In the genomic region with DNA sequence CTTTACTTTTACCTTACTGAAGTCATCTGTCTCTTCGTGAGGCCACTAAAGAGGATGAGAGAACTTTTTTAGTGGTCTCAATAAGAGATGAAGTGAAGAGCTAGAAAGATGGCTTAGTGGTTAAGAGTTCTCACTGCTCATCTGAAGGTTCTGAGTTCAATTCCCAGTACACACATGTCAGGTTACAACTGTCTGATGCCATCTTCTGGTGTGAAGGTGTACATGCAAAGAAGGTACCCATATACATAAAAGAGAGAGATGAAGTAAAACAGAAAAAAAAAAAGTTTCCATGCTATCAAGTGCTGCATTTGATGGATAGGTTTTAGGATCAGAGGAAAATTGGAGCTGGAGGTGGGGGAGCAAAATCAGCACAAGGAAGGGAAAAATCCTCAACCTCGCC, we compare ENCODE assay signal across 18 mouse cellular contexts. TPM values are rescaled to one million over a fixed set of nuclear protein-coding genes. Genes with fewer than 3 reads are reported as not detected.
DNase-seq lines count a peak whose midpoint lies in the region; ATAC-seq and TF ChIP-seq lines count a peak whose summit lies in the region.
"Had no signal": no experiment of that assay in that cellular context is flagged by ENCODE, and none has a peak within 500 bp of the region (broad histone marks: within the 10 kb centered on the region; RNA-seq: fewer than 3 reads in every experiment).

No protein-coding gene starts in this region.

- no peak overlapping the region for H3K27ac ChIP-seq in kidney, postnatal 0 days
- H3K27ac ChIP-seq in kidney, embryonic 14.5 days (ENCODE audit: low read depth, low read length) = no peak overlapping the region
- H3K27ac ChIP-seq: heart, embryonic 13.5 days; lung, embryonic 15.5 days; midbrain, embryonic 15.5 days; stomach, embryonic 15.5 days had no signal

- TF ChIP-seq CTCF in kidney, postnatal 0 days (IDR thresholded peaks at IDR 0.05; ENCODE audit: low read depth) = peak; percentile 22; the same call in 1 of the 2 replicates
- peak; percentile 25 for TF ChIP-seq CTCF in Patski (IDR thresholded peaks at IDR 0.05)

- no peak overlapping the region for H3K4me3 ChIP-seq in kidney, postnatal 0 days (replicated peaks; ENCODE audit: low read depth, low read length)
- H3K4me3 ChIP-seq in kidney, embryonic 14.5 days (ENCODE audit: low read length) = no peak overlapping the region
- H3K4me3 ChIP-seq: heart, embryonic 13.5 days; lung, embryonic 15.5 days; midbrain, embryonic 15.5 days; stomach, embryonic 15.5 days had no signal

- CTCF ChIA-PET in Patski (lab: Charles Lee) = interaction anchor here (1.2 kb wide), 1 partner anchor 184 kb away, joined by 3 read pairs; no protein-coding TSS in a partner anchor

- in situ Hi-C loops in Patski (cut with MboI; ENCODE audit: low pct_unique_long_range_greater_than_20kb) = no loop called here

- H3K4me1 ChIP-seq in kidney, postnatal 0 days (replicated peaks; ENCODE audit: insufficient read depth, low read length) = no peaks in the 10 kb centered on the region
- no peaks in the 10 kb centered on the region for H3K4me1 ChIP-seq in kidney, embryonic 14.5 days (ENCODE audit: control insufficient read depth, insufficient read depth, low read length)
- H3K4me1 ChIP-seq: heart, embryonic 13.5 days; lung, embryonic 15.5 days; midbrain, embryonic 15.5 days; stomach, embryonic 15.5 days had no signal

- H3K36me3 ChIP-seq in kidney, postnatal 0 days (ENCODE audit: insufficient read depth, low read length) = no peaks in the 10 kb centered on the region
- H3K36me3 ChIP-seq in kidney, embryonic 14.5 days (ENCODE audit: control insufficient read depth, insufficient read depth, low read length) = no peaks in the 10 kb centered on the region
- H3K36me3 ChIP-seq: heart, embryonic 13.5 days; lung, embryonic 15.5 days; midbrain, embryonic 15.5 days; stomach, embryonic 15.5 days had no signal

- ATAC-seq in kidney, postnatal 0 days (replicated peaks; ENCODE audit: low FRiP score, low read depth) = no peak
- no peak for ATAC-seq in kidney, embryonic 14.5 days (ENCODE audit: low FRiP score, low TSS enrichment)
- no peak for ATAC-seq in Patski
- ATAC-seq in neutrophil, adult 5-6 weeks (ENCODE audit: extremely low read depth, insufficient number of reproducible peaks, low FRiP score, poor library complexity, severe bottlenecking) = peak; percentile 48; the same call in 1 of the 2 replicates
- no peak for ATAC-seq in monocyte, adult 5-6 weeks (replicated peaks; ENCODE audit: insufficient number of reproducible peaks, low FRiP score, low TSS enrichment, poor library complexity, severe bottlenecking)
- ATAC-seq: hindbrain, embryonic 16.5 days; midbrain, embryonic 15.5 days had no signal

- H3K9ac ChIP-seq in kidney, postnatal 0 days (ENCODE audit: low read depth, low read length) = no peak overlapping the region
- no peak overlapping the region for H3K9ac ChIP-seq in kidney, embryonic 14.5 days (ENCODE audit: low read depth, low read length)
- H3K9ac ChIP-seq: heart, embryonic 13.5 days; lung, embryonic 15.5 days; midbrain, embryonic 15.5 days; stomach, embryonic 15.5 days had no signal

- POLR2A ChIA-PET in Patski (lab: Charles Lee) = no interaction called here

- WGBS in kidney, postnatal 0 days = 59% methylated on average over 2 of the region's 2 CpGs
- 67% methylated on average over 2 of the region's 2 CpGs for WGBS in kidney, embryonic 14.5 days

- no peak for DNase-seq in kidney, postnatal 0 days (ENCODE audit: low spot score)
- DNase-seq in A20 (ENCODE audit: low read depth, low spot score) (peak; percentile 41), Patski (ENCODE audit: low read depth, low spot score) (no peak)
- DNase-seq in left cerebral cortex, adult 18-20 months (ENCODE audit: low spot score in 2 of 2) = no peak
- DNase-seq: cerebellum, adult 9-11 months; gastrocnemius, postnatal 10 days; heart, postnatal 36 days; kidney, adult 2 months; kidney, postnatal 36 days; spleen, adult 18-20 months had no signal

- no peaks in the 10 kb centered on the region for H3K9me3 ChIP-seq in kidney, postnatal 0 days (replicated peaks; ENCODE audit: low read length)
- H3K9me3 ChIP-seq in kidney, embryonic 14.5 days (ENCODE audit: control insufficient read depth, low read length) = no peaks in the 10 kb centered on the region
- H3K9me3 ChIP-seq: heart, embryonic 13.5 days; lung, embryonic 15.5 days; midbrain, embryonic 15.5 days; stomach, embryonic 15.5 days had no signal

- H3K4me2 ChIP-seq in kidney, postnatal 0 days (ENCODE audit: low read length) = no peak overlapping the region
- H3K4me2 ChIP-seq in kidney, embryonic 14.5 days (replicated peaks; ENCODE audit: low read depth, low read length) = no peak overlapping the region
- H3K4me2 ChIP-seq: heart, embryonic 13.5 days; lung, embryonic 15.5 days; midbrain, embryonic 15.5 days; stomach, embryonic 15.5 days had no signal

- no peaks in the 10 kb centered on the region for H3K27me3 ChIP-seq in kidney, postnatal 0 days (ENCODE audit: insufficient read depth, low read length)
- peaks cover 3% of the 10 kb centered on the region; the same call in 1 of the 2 replicates for H3K27me3 ChIP-seq in kidney, embryonic 14.5 days (ENCODE audit: control insufficient read depth, insufficient read depth, low read length)
- H3K27me3 ChIP-seq in Patski = peaks cover 4% of the 10 kb centered on the region
- H3K27me3 ChIP-seq: stomach, embryonic 15.5 days had no signal

RNA-seq across cellular contexts. Expression of a gene that starts 6.2 kb away (rescaled TPM):
- 10.8 and 12.0 TPM in 2 replicates for polyA plus RNA-seq in kidney, postnatal 0 days (2015; fragmentation: Nextera tagmentation; extraction: Ambion mirVana)
- polyA plus RNA-seq in kidney, embryonic 14.5 days (2014; fragmentation: Nextera tagmentation; extraction: Ambion mirVana) = 8.6 and 11.9 TPM in 2 replicates
- 6.5 TPM for polyA plus RNA-seq in Patski (2021)
- total RNA-seq in neutrophil, adult 5-6 weeks (2017) = 8.3 and 11.8 TPM in 2 replicates
- total RNA-seq in left cerebral cortex, adult 18-20 months (2021) = 1 to 10 TPM; 5.5 to 6.2 TPM
- total RNA-seq in monocyte, adult 5-6 weeks (2017) = 6.6 to 9.9 TPM (median 7.0 TPM) in 3 replicates

RNA-seq across cellular contexts. Expression of a gene that starts 7.0 kb away (rescaled TPM):
- 10.8 and 13.0 TPM in 2 replicates for polyA plus RNA-seq in kidney, postnatal 0 days (2015; fragmentation: Nextera tagmentation; extraction: Ambion mirVana)
- 17.9 and 19.4 TPM in 2 replicates for polyA plus RNA-seq in kidney, embryonic 14.5 days (2014; fragmentation: Nextera tagmentation; extraction: Ambion mirVana)
- 6.8 TPM for polyA plus RNA-seq in Patski (2021)
- total RNA-seq in neutrophil, adult 5-6 weeks (2017) = 46.8 and 51.0 TPM in 2 replicates
- 1 to 10 TPM; 6.1 to 8.8 TPM for total RNA-seq in left cerebral cortex, adult 18-20 months (2021)
- 19.0 to 38.3 TPM (median 29.2 TPM) in 3 replicates for total RNA-seq in monocyte, adult 5-6 weeks (2017)
